Mouse (Mus musculus): Measurements from ENCODE around the gene Lnx1. TPM values are rescaled to one million over a fixed set of nuclear protein-coding genes. Genes with fewer than 3 reads are reported as not detected.

Lnx1 gene
- total and polyA plus RNA-seq, 2 experiments from 2014 or later, result 17.8 to 32.0 TPM

DNA sequence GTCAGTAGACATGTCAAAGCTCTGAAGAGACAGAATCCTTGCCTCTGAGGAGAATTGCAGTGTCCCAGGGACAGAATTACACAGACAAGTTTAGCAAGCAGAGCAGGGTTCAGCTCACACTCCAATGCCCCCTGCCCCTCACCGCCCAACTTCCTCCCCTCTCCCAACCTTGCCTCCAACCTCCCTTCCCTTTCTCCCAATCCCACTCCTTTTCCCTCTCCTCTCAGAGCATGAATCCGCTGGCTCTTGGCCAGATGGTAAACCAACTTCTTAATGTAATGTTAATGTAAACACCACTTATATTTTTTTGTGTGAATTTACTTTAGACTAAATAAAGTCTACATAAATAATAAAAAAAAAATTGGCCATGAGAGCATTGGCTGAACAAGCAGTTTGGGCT, 13.9 kb downstream of the Lnx1 start:
- Histone ChIP-seq H3K4me2 (ENCODE audit: low read depth, low read length) (no peak overlapping the region), H3K4me1 (ENCODE audit: insufficient read depth, low read length) (no peaks in the 10 kb centered on the region), H3K36me3 (ENCODE audit: insufficient read depth, low read length) (no peaks in the 10 kb centered on the region), H3K27me3 (ENCODE audit: insufficient read depth, low read length) (no peaks in the 10 kb centered on the region), H3K9me3 (ENCODE audit: low read length) (no peaks in the 10 kb centered on the region), H3K9ac (replicated peaks; ENCODE audit: low read length) (no peak overlapping the region), H3K4me3 (ENCODE audit: low read length) (no peak overlapping the region), H3K27ac (no peak overlapping the region)
- ATAC-seq (no peak), DNase-seq (ENCODE audit: low spot score) (no peak)
- 83% methylated on average over 2 of the region's 2 CpGs for WGBS
- no peak for TF ChIP-seq CTCF (IDR thresholded peaks at IDR 0.05; ENCODE audit: low read depth)

DNA sequence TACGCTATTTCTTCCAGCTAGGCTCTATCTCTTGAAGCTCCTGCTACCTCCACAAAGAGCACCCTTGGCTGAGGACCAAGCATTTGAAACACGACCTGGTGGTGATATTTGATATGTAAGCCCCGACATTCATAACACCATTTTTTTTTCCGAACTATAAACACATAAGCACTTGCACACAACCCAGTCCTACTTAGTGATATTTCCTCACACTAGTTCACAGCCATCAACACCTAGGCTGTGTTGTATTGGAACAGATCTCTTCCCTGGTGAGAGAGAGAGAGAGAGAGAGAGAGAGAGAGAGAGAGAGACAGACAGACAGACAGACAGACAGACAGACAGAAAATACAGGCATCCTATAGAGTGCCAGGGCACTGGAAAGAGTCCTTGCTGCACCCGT, 17.8 kb downstream of the Lnx1 start:
- Histone ChIP-seq H3K36me3 (ENCODE audit: insufficient read depth, low read length) (no peaks in the 10 kb centered on the region), H3K27me3 (ENCODE audit: insufficient read depth, low read length) (no peaks in the 10 kb centered on the region), H3K4me2 (ENCODE audit: low read depth, low read length) (no peak overlapping the region), H3K9me3 (ENCODE audit: low read length) (no peaks in the 10 kb centered on the region), H3K4me3 (ENCODE audit: low read length) (no peak overlapping the region), H3K27ac (no peak overlapping the region), H3K4me1 (ENCODE audit: insufficient read depth, low read length) (no peaks in the 10 kb centered on the region), H3K9ac (replicated peaks; ENCODE audit: low read length) (no peak overlapping the region)
- DNase-seq (ENCODE audit: low spot score), result no peak
- WGBS, result 84% methylated on average over 5 of the region's 5 CpGs
- no peak for TF ChIP-seq CTCF (IDR thresholded peaks at IDR 0.05; ENCODE audit: low read depth)
- ATAC-seq, result no peak

DNA sequence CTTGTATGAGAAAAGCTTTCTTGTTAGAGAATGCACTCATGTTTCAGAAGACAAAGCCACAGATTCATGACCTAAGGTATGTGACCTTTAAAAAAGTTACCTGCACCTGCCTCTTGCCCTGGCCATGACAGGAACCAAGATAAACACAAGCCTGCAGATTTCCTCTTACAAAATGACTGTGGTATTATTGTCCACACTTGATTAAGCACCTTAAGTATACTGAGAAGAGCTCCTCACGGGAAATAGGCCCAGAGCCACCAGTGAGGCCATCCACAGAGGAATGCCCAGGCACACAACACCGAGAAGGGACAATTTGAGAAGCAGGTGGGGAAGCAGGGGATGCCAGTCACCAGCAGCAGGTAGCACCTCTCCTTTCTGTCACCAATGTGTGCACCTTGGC, 18.9 kb downstream of the Lnx1 start:
- ATAC-seq, result no peak
- 76% methylated on average over 2 of the region's 2 CpGs for WGBS

DNA sequence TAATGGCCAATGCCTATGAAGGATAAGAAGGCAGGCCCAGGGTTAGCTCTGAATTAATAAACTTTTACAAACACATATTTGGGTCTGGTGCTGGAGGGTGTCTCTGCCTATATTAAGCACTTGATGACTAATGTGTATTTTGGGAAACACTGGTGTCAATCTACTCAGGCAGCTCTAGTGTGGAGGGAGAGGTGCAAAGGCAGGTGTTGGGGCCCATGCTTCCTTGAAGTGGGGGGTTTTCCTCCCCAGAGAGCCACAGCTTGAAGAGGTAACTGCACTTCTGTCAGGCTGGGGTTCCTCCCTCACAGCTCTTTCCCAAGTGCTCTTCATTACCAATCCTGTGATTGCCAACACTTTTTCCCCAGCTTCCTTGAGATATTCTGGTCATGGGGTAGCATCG, 20.0 kb downstream of the Lnx1 start:
- H3K9me3 ChIP-seq (ENCODE audit: low read length), result no peaks in the 10 kb centered on the region
- no peak for TF ChIP-seq CTCF (IDR thresholded peaks at IDR 0.05; ENCODE audit: low read depth)
- no peak for ATAC-seq
- no peak overlapping the region for H3K4me2 ChIP-seq (ENCODE audit: low read depth, low read length)
- H3K27me3 ChIP-seq (ENCODE audit: insufficient read depth, low read length), result no peaks in the 10 kb centered on the region
- peaks cover 8% of the 10 kb centered on the region; the same call in 1 of the 2 replicates for H3K4me1 ChIP-seq (ENCODE audit: insufficient read depth, low read length)
- WGBS, result 100% methylated on average over 1 of the region's 1 CpGs
- H3K9ac ChIP-seq (replicated peaks; ENCODE audit: low read length), result no peak overlapping the region
- DNase-seq (ENCODE audit: low spot score), result no peak
- no peak overlapping the region for H3K27ac ChIP-seq
- no peak overlapping the region for H3K4me3 ChIP-seq (ENCODE audit: low read length)
- H3K36me3 ChIP-seq (ENCODE audit: insufficient read depth, low read length), result no peaks in the 10 kb centered on the region

More for the DNA sequence above, 18.9 kb downstream of the Lnx1 start:
- no peak overlapping the region for H3K4me2 ChIP-seq (ENCODE audit: low read depth, low read length)
- no peak overlapping the region for H3K4me3 ChIP-seq (ENCODE audit: low read length)
- H3K27ac ChIP-seq, result no peak overlapping the region
- H3K9ac ChIP-seq (replicated peaks; ENCODE audit: low read length), result no peak overlapping the region
- no peaks in the 10 kb centered on the region for H3K4me1 ChIP-seq (ENCODE audit: insufficient read depth, low read length)
- no peaks in the 10 kb centered on the region for H3K9me3 ChIP-seq (ENCODE audit: low read length)
- no peak for TF ChIP-seq CTCF (IDR thresholded peaks at IDR 0.05; ENCODE audit: low read depth)
- H3K36me3 ChIP-seq (ENCODE audit: insufficient read depth, low read length), result no peaks in the 10 kb centered on the region
- H3K27me3 ChIP-seq (ENCODE audit: insufficient read depth, low read length), result no peaks in the 10 kb centered on the region
- DNase-seq (ENCODE audit: low spot score), result no peak

DNA sequence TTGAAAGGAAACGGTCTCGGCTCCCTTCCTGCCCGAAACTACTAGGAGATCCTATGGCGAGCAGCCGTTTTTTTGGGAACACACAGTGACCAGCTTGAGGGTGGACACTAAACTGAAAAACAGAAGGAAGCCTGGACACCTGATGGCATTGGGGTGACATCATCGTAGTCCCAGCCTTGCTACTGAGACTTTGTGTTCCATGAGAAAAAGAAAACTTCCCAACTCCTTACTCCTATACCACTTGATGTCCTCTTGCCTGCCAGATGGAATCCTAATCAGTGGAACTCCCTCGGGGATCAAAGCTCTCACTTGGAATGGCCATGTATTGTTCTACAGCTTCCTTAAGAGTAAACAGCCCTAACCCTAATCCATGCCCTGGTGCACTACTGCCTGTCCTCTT, 23.1 kb downstream of the Lnx1 start:
- no peak for TF ChIP-seq CTCF (IDR thresholded peaks at IDR 0.05; ENCODE audit: low read depth)
- Histone ChIP-seq H3K27ac (no peak overlapping the region), H3K27me3 (ENCODE audit: insufficient read depth, low read length) (no peaks in the 10 kb centered on the region), H3K4me2 (ENCODE audit: low read depth, low read length) (no peak overlapping the region), H3K4me1 (ENCODE audit: insufficient read depth, low read length) (peaks cover 17% of the 10 kb centered on the region), H3K9ac (replicated peaks; ENCODE audit: low read length) (no peak overlapping the region), H3K9me3 (ENCODE audit: low read length) (no peaks in the 10 kb centered on the region), H3K36me3 (ENCODE audit: insufficient read depth, low read length) (no peaks in the 10 kb centered on the region), H3K4me3 (ENCODE audit: low read length) (no peak overlapping the region)
- 89% methylated on average over 7 of the region's 7 CpGs for WGBS
- DNase-seq (ENCODE audit: low spot score), result no peak
- ATAC-seq, result no peak

DNA sequence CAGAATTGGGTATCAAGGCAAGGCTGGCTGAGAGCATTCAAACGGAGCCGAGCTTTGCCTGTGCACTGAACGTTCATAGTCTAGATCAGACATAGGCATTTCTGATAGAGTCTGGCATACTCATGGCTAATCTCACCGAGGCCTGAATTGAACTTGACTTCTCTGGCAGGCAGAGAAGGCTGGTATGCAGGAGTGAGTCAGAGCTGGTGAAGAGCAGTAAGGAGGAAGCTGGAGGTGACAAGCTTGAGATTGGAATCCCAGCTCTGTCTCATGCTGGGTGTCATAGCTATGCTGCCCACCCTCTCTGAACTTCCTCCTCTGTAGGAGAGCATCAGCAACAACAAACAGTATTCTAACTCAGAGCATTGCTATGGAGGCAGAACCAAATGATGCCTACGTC, 24.0 kb downstream of the Lnx1 start:
- no peaks in the 10 kb centered on the region for H3K9me3 ChIP-seq (ENCODE audit: low read length)
- WGBS, result 85% methylated on average over 5 of the region's 5 CpGs
- H3K9ac ChIP-seq (replicated peaks; ENCODE audit: low read length), result no peak overlapping the region
- peaks cover 17% of the 10 kb centered on the region for H3K4me1 ChIP-seq (ENCODE audit: insufficient read depth, low read length)
- no peaks in the 10 kb centered on the region for H3K36me3 ChIP-seq (ENCODE audit: insufficient read depth, low read length)
- no peak for TF ChIP-seq CTCF (IDR thresholded peaks at IDR 0.05; ENCODE audit: low read depth)
- no peak for DNase-seq (ENCODE audit: low spot score)
- no peak overlapping the region for H3K4me2 ChIP-seq (ENCODE audit: low read depth, low read length)
- H3K27ac ChIP-seq, result peak overlapping the region; percentile 88; the same call in 1 of the 2 replicates
- ATAC-seq, result no peak
- H3K4me3 ChIP-seq (ENCODE audit: low read length), result no peak overlapping the region
- H3K27me3 ChIP-seq (ENCODE audit: insufficient read depth, low read length), result no peaks in the 10 kb centered on the region

DNA sequence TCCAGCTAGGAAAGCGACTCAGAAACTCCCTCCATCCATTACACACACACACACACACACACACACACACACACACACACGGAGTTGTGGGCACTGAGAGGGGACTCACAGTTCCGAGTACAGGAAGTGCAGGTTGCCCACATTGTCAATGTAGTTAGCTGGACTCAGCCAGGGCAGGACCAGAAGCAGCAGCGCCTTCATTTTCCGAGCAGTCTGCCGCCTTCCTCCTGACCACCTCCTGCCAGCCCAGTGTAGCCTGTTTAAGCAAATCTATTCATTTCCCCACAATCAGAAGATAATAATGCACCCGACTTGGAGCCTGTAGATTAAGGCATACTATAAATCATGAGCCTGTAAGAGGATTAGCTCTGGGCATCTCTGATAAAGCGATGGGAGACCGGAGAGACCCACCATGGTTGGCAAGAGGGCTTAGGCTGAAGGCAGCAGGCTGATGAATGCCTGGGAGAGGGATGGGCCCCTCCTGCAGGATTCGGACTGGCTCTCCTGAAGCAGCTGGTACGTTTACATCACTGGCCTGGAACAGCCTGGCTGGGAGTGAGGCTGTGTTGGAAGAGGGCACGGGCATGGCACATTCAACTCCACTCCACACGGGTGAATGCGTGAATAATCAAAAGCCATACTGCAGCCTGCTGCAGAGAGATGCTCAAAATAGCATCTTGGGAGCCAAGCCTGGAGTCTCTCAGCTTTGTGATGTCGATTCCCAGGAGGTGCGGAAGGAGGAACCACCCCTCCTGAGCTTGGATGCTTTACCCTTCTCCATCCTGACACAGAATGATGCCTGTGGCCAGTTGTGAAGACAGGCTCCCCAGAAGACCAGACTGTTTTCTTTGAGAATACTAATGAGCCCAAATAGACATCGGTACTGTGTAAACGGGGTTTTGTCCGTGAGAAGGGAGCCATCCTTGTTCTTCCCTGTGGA, 25.0 kb downstream of the Lnx1 start:
- Histone ChIP-seq H3K9me3 (ENCODE audit: low read length) (no peaks in the 10 kb centered on the region), H3K4me3 (ENCODE audit: low read length) (peak overlapping the region; percentile 39), H3K27ac (peak overlapping the region; percentile 88), H3K4me2 (ENCODE audit: low read depth, low read length) (peak overlapping the region; percentile 62), H3K27me3 (ENCODE audit: insufficient read depth, low read length) (no peaks in the 10 kb centered on the region), H3K4me1 (ENCODE audit: insufficient read depth, low read length) (peaks cover 17% of the 10 kb centered on the region), H3K9ac (replicated peaks; ENCODE audit: low read length) (peak overlapping the region; percentile 54), H3K36me3 (ENCODE audit: insufficient read depth, low read length) (no peaks in the 10 kb centered on the region)
- 22% methylated on average over 19 of the region's 19 CpGs for WGBS
- no peak for TF ChIP-seq CTCF (IDR thresholded peaks at IDR 0.05; ENCODE audit: low read depth)
- peak; percentile 90 for DNase-seq (ENCODE audit: low spot score)
- ATAC-seq, result peak; percentile 99
